Mouse (Mus musculus) yolk sac, embryonic 10.5 days (tissue): ENCODE data around the gene Csnk2b.
"Not testable (repeated sequence)": the region's sequence is repeated elsewhere in the genome, so short reads cannot be mapped to it uniquely, and the experiment has no call there.

Experiments
- DNase-seq: peaks from one replicate; pipeline ENCODE4 v3.0.0-alpha.2; 2017; ENCODE audit warnings: low spot score

Gene Csnk2b

GRCm38 (mm10) chr17:35152121-35152520 lies 30.3 kb upstream of the Csnk2b start:
- no peak for DNase-seq

DNA sequence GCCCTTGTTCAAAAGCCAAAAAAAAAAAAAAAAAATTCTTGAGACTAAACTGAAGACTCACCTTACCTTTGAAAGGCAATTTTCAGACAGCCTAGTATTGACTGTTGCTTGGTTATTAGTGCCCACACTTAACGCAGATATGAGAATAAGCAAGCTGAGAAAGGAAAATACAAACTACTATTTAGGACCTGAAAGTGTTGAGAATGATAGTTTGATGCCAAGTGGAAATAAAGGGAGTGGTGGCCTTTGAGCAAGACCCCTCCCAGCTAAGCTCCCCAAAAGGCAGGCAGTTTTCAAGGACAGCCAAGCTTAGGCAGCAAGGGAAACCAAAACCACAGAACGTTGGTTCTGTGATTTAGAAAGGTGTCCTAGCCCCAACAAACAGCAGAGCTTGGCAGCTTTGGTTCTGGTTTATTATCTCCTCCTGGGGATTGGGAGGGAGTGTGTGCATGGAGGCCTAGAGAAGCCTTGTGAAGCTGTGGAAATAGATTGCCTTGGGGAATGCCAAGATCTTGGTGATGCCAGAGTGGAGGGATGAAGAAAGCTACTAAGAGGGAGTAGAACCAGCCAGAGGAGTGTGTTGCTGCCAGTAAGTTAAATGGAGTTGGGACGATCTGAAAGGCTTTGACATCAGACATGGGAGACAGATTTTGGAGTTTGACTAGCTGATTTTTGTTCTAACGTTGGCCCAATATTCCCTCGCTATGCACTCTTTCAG lies 26.2 kb upstream of the Csnk2b start:
- DNase-seq = no peak

DNA sequence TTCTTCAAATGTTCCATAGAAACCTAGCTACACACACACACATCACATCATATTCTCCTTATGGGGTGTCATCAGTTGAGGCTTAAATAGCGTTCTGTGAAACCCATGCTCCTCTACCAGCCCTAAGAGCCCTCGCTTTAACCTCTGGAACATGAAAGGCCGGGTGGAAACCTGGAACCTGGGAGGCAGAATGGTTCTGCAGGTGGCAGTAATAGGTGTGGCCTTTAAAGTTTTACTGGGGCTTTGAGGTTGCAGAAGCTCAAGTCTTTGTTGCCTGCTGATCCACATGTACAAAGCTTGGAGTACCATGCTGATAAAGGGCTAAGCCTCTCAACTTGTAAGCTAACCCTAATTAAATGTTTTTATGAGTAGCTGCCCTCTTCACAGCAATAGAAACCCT lies 25.5 kb upstream of the Csnk2b start:
- DNase-seq = no peak

DNA sequence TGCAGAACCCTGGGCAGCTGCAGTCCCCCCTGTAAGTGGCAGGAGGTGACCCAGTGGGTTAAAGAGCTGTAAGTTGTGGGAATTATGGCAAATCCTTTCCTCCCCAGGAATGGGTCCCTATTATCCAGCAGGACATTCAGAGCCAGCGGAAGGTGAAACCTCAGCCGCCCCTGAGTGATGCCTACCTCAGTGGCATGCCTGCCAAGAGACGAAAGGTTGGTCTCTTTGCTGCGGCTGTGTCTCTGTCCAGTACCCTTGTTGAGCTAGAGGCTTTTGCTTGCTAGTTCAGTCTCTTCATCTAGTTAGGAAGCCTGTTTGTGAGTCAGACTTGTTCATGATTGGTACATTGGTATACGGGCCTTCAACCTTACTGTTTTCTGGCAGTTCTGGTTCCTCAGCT lies 24.3 kb upstream of the Csnk2b start:
- no peak for DNase-seq

- DNase-seq = no peak
These were observed 20.1 kb upstream of the Csnk2b start for GRCm38 (mm10) chr17:35141971-35142370.

DNA sequence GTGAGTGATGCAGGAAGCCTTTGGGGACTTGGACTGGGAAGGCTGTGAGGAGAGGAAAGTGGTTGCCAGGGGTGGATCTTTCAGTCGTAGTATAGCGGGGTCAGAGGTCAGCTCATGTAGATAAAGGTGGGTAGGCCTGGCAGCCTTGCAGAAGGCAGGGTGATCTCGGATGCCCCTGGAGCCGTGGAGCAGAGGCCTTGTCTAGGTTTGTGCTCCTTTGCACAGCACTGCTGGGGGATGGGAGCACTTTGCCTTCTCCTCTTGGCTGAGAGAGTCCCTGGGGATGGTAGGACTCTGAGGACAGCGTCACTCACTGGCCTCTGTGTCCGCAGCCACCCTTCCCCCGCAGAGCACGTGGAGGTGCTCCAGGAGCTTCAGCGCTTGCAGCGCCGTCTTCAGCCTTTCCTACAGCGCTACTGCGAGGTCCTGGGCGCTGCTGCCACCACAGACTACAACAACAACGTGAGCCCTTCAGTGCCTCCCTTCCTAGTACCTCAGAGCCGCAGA lies 18.7 kb upstream of the Csnk2b start:
- no peak for DNase-seq

- DNase-seq = no peak
These were observed 17.4 kb upstream of the Csnk2b start for GRCm38 (mm10) chr17:35139269-35139668.

- no peak for DNase-seq
These were observed 13.9 kb upstream of the Csnk2b start for GRCm38 (mm10) chr17:35135591-35136320.

DNA sequence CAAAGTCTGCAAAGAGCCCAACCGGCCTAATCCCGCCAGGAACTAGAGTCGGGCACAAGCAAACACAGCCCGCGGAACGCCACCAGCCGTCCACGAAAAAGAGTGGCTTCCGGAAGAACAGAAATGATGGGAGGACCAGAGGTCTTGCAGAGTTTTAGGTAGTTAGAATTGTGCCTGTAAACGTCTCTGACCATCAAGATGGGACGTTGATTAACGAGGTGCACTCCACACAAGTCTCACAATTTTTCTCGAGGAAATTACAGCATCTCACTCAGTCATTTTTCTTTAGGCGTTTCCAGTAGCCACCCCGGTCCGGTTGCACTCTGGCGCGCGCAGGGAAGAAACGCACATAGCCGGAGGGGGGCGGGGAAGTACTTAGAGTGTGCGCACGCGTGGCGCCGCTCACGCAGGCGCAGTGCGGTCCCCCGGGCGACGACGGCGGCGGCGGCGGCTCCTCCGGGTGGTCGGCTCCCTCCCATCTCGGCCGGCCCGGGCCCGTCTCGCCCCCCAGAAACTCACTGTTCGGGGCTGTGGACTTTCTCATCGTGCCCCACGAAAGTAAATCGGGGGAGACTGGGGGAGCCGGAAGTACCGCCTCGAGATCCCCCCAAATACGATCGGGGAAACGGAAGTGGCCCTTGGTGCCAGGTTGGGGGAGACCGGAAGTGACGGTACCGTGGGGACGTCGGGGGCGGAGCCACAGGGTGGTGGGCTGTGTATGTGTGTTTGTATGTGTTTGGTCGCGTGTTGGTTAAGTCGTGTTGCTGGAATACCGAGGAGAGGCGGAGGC lies 13.1 kb upstream of the Csnk2b start, which contains the start of gene Bag6:
Gene Bag6, plus strand, starts transcription at position 378 of the 790 bp plus-strand sequence.
- DNase-seq = peak; percentile 96

- no peak for DNase-seq
These were observed 11.7 kb upstream of the Csnk2b start for GRCm38 (mm10) chr17:35133517-35133916.

DNA sequence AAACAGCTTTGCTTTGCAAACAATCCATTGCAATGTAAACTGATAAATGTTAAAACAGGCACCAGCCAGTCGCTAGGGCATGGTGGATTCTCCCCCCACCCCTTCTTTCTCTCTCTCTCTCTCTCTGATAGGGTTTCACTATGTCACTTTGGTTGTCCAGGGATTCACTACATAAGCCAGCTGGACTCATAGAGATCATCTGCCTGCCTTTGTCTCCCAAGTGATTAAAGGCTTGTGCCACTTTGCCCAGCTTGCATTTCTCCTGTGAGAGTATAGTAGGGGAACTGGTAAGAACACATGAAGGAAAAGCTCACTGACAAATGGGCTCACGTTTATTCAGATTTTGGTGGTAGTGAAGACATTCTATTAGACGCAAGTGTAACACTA lies 10.3 kb upstream of the Csnk2b start:
- no peak for DNase-seq

DNA sequence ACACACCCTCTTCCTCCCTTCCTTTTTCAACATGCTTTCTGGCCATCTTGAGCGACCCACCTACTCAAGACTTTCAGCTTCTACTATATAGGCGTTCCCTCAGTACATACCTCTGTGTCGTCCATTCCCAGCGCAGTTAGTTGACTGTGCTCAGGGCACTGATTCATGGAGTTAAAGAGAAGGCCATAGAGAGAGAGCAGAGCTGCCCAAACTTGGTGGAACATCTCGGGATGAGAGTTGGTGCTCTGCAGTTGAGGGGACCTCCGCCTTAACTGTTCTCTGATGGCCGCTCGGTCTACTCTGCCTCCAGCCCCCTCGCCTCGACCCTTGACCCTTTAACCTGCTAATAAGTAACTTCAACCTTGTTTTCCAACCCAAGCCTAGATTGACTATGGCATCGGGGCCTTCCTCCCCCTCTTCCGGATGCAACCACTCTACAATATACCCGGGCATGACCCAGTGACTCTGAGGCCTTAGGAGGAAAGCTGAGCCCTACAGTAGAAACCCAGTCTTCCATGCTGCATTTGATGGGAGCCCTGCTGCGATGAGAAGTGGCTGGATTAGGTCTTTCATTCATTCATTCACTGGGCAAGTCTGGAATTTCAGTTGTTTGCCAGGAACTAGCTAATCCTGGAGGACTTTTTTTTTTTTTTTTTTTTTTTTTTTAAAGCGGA lies 9.8 kb upstream of the Csnk2b start, which contains the start of gene Apom:
Gene Apom, minus strand, starts transcription at position 551 of the 674 bp plus-strand sequence.
- peak; percentile 89 for DNase-seq

GRCm38 (mm10) chr17:35131038-35131437 lies 9.2 kb upstream of the Csnk2b start:
- DNase-seq = peak; percentile 7

DNA sequence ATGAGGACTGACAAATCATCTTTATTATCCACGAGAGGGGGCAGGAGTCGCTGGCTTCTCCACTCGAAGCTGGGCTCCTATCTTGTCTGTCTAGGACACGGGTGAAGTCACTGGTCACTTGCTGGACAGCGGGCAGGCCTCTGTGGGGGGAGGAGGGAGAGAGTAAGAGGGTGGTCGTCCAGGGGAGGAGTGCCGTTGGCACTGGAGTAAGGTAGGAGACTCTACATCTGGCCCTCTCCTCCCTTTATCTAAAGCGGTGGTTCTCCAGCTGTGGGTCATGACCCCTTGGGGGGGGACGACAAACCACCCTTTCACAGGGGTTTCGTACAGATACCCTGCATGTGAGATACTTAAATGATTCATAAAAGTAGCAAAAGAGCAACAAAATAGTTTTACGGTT lies 7.1 kb upstream of the Csnk2b start:
- no peak for DNase-seq

DNA sequence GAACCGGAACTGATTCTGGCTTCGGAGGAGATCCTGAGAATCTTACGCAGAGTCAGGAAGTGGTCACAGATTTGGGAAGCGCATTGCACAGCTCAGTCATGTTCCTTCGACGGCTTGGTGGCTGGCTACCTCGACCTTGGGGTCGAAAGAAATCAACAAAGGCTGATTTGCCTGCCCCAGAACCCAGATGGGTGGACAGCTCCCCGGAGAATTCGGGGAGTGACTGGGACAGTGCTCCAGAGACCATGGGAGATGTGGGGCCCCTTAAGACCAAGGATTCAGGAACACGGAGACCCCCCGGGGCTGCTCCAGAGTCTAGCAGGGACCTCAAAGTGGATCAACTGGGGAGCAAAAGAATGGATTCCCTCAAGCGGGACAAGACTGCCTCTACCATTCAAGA lies 5.2 kb upstream of the Csnk2b start:
- peak; percentile 5 for DNase-seq

- DNase-seq = peak; percentile 86
These were observed 4.4 kb upstream of the Csnk2b start, which contains the start of gene D17H6S53E for GRCm38 (mm10) chr17:35126206-35126611. Gene D17H6S53E (plus strand): TSS chr17:35126373.

DNA sequence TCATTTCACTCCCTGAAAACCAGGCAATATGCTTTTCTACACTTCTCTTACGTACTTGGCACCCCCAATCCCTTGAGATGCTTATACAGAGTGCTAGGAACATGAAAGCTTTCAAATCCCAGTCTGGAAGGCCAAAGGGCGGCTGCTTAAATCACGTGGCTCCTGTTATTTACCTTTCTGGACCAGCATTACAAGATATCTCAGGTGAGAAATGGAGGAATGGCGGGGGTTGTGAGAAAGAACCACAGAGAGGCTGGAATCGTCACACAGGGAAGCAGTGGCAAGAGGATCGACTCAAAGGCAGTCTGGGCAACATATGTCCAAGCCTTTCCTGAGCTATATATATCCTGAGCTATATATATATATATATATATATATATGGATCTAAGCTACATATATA lies 3.7 kb upstream of the Csnk2b start:
- DNase-seq = peak; percentile 68

DNA sequence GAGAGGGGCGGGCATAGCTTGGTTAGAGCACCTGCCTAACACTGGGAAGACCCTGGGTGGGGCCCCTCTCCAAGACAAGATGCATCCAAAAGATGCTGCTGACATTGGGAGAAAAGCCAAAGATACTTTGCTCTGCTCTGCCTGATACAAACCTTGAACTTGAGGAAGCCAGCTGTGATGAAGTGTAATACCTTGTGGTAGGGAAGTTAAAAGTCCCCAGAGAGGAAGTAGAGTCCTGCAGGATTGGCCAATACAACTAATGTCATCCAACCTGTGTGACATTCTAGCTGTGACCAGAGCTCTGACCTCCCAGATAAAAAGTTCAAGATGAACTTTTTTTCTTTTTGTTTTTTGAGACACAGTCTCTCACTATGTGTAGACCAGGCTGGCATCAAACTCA lies 3.2 kb upstream of the Csnk2b start:
- no peak for DNase-seq

DNA sequence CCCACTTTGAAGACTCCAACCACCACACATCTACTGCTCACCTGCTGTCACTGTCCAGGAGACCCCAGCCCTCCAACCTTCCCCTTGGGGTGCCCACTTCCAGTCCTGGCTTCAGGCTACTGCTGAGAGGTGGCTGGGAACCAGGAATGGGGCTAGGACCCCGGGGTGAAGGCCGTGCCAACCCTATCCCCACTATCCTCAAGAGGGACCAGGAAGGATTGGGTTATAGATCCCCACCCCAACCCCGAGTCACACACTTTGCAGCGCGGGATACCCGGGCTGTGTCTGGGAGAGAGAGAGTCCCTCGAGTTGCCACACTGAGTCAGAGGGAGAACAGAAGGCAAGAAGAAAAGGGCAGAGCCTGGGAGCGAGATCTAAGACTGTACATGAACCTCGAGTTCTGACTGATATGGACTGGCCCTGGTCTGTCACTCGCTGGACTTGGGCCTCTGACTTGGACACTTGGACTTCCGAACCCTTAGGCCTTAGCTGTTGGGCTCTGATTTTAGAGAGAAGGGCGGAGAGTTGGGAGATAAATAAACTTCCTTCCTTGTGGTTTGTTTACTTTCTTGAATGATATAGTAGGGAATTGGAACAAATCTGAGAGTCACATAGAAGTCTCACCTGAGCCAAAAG lies 2.5 kb upstream of the Csnk2b start:
- not testable (repeated sequence) for DNase-seq

- not testable (repeated sequence) for DNase-seq
These were observed 1.4 kb upstream of the Csnk2b start for GRCm38 (mm10) chr17:35123287-35123686.

DNA sequence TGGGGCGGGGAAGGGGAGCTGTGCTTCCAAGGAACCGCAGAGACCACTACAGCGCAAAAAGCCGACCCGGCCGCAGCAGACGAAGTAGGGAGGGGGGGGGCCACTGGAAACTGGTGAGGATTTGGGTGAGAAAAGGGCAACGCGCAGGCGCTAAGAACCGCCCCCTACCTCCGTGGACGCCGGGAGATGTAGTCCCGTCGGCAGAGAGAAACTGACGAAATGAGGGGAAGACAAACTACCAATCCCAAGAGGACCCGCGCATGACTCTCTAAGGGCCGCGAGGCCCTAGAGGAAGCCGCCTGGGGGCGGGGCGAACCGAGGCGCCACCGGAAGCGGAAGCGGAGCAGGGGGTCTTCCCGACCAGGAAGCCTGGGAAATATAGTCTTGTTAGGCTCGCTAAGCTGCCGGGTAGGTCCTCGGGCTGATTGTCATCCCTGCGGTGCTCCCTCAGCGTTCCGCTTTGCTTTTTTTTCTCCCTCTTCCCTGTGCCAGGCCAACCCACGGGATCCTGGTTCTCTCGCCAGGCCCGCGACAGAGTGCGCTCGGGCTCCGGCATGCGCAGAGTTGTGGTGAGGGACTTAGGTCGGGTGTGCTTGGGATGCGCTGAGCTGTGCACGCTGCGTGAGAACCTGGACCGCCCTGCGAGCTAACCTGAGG lies 582 bp downstream of the Csnk2b start, which contains the start of gene Gpank1:
Gene Gpank1, plus strand, starts transcription at position 313 of the 657 bp plus-strand sequence.
- DNase-seq = peak; percentile 99
